Mouse (Mus musculus) adrenal gland, adult 18-20 months (tissue): ENCODE measurements around the gene Srr. TPM values are rescaled to one million over a fixed set of nuclear protein-coding genes. Genes with fewer than 3 reads are reported as not detected.

Experiments
- DNase-seq, 2 experiments: peaks; one replicate each; pipeline ENCODE4 v3.0.0; 2021 to 2022; ENCODE audit warnings: low spot score in 2 of 2
- microRNA-seq, 2 experiments: library from miRNA; unstranded; fragments of <30 nt; microRNA quantifications; one replicate each; pipeline ENCODE4 v1.2.0; 2021; ENCODE audit warnings: borderline number of aligned reads in 2 of 2
- total RNA-seq, 2 experiments: library from RNA; stranded (reverse); gene quantifications; 1 replicate in 1 of 2; 2 replicates in 1 of 2; pipeline ENCODE4 v1.2.3; 2021

Gene Srr
- total RNA-seq, 2 experiments from 2014 or later, result 44.8 to 51.3 TPM

DNA sequence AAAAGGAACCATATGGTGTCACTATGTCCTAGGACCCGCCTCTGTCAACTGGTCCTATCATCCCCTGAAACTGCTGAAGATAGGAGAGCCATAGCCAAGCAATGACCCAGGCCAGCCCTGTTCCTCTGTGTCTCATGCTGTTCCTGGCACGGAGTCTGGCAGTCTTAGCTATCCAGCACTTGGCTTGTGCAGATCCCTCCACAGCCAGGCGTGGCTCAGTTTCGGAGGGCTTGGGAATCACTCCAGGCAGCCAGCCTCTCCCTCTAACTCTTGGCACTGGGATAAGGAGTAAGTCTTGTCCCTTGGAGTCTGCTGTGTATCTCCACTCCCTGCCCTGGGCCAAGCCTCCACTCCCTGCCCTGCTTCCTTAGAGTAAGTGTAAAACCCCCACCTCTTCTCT is 59.1 kb downstream of the Srr start:
- DNase-seq, result no peak

GRCm38 (mm10) chr11:74865252-74865651 is 60.5 kb downstream of the Srr start:
- no peak for DNase-seq

GRCm38 (mm10) chr11:74864421-74864820 is 61.3 kb downstream of the Srr start:
- DNase-seq, result no peak

DNA sequence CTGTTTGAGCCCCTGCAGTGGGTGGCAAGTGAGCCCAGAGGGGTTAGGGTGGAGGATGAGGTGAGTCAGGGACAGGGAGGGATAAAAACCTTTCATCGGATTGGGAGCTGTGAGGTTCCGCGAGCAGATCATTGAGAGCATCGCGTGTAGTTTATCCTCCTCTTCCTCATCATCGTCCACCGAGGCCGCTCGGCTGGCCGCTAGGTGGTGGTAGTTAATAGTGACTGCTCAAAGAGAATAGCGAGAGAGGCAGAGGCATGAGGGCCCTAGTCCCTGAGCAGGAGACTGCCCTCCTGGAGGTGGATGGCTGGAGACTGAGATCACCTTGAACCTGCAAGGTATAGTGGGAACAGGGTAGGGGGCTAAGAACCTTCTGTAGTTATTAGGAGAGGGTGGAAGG is 62.3 kb downstream of the Srr start:
- DNase-seq, result no peak

- DNase-seq, result no peak
Observed at GRCm38 (mm10) chr11:74862129-74862528, 63.6 kb downstream of the Srr start.

DNA sequence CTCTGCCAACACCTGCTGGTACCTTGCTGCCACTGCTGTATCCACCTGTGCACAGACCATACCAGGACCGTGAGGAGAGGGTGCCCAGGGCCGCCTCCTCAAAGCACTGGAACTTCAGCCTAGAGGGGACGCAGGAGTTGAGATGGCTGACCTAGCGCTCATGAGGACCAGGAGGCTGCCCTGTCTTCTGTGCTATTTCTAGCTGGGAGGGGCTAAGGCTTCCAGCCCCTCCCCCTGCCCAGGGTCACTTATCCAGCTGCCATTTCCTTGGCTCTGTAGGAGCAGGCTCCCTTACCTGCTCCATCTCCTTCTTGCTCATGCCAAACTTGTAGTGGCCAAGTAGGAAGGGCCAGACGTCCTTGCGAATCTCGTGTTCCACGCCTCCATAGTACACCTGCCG is 68.0 kb downstream of the Srr start:
- DNase-seq, result no peak

Small RNA genes within 50 kb of the gene (microRNA-seq; reads per million reads assigned to microRNA genes)
- gene Mir6926, result 0 to 0.47 reads per million in 2 experiments

Other genes starting within 250 kb of the Srr start
- gene Pafah1b1, start 201.3 kb downstream of the Srr start, total RNA-seq, result 100 to 1,000 TPM; 185 to 188 TPM
- 10 to 100 TPM; 30.8 to 42.7 TPM for gene Mettl16, start 155.1 kb downstream of the Srr start, total RNA-seq
- 10 to 100 TPM; 18.3 to 28.9 TPM for gene Mnt, start 95.0 kb downstream of the Srr start, total RNA-seq
- 10 to 100 TPM; 15.9 to 27.5 TPM for gene Sgsm2, start 28.9 kb downstream of the Srr start, total RNA-seq
- 10 to 100 TPM; 46.8 to 57.1 TPM for gene Tsr1, start 27.9 kb downstream of the Srr start, total RNA-seq
- 10 to 100 TPM; 17.9 to 21.4 TPM for gene Smg6, start 125 bp downstream of the Srr start, total RNA-seq
- gene Hic1, start 243.6 kb upstream of the Srr start, total RNA-seq, result 10 to 100 TPM in 1 of 2 experiments, 1 to 10 TPM in 1; 5.4 to 13.1 TPM